Mouse (Mus musculus) limb, embryonic 14.5 days (tissue): Measurements from ENCODE around the gene Spata2l. TPM values are rescaled to one million over a fixed set of nuclear protein-coding genes. Genes with fewer than 3 reads are reported as not detected.

ENCODE experiments used
- ATAC-seq: fragments of 200-750 bp; cut with Nextera tagmentation; 2 replicates; pipeline ENCODE4 v1.8.0; 2017; ENCODE audit warnings: low read depth, moderate number of reproducible peaks, moderate TSS enrichment; ENCODE audit not compliant: low FRiP score
- DNase-seq: peaks from one replicate; pipeline ENCODE4 v3.0.0-alpha.2; 2015; ENCODE audit warnings: low spot score
- H3K27ac ChIP-seq: fragments of 300-500 bp; sonication (generic); replicated peaks from 2 replicates; pipeline ENCODE4 v1.5.1; 2014; ENCODE audit warnings: low read depth, mild to moderate bottlenecking, low read length, moderate library complexity, mixed read lengths
- H3K27me3 ChIP-seq: fragments of 300-500 bp; sonication (generic); 2 replicates; pipeline ENCODE4 v1.6.1; 2014; ENCODE audit warnings: low read length, mixed read lengths; ENCODE audit not compliant: control insufficient read depth, insufficient read depth
- H3K36me3 ChIP-seq: fragments of 300-500 bp; sonication (generic); 2 replicates; pipeline ENCODE4 v1.6.1; 2014; ENCODE audit warnings: mild to moderate bottlenecking, low read length, moderate library complexity, mixed read lengths; ENCODE audit not compliant: control insufficient read depth, insufficient read depth
- H3K4me1 ChIP-seq: fragments of 300-500 bp; sonication (generic); 2 replicates; pipeline ENCODE4 v1.6.1; 2014; ENCODE audit warnings: antibody characterized with exemption, low read length, mixed read lengths; ENCODE audit not compliant: control insufficient read depth, insufficient read depth
- H3K4me2 ChIP-seq: fragments of 300-500 bp; sonication (generic); replicated peaks from 2 replicates; pipeline ENCODE4 v1.6.1; 2014; ENCODE audit warnings: low read depth, mild to moderate bottlenecking, low read length, moderate library complexity; ENCODE audit not compliant: severe bottlenecking
- H3K4me3 ChIP-seq: fragments of 300-500 bp; sonication (generic); replicated peaks from 2 replicates; pipeline ENCODE4 v1.5.1; 2014; ENCODE audit warnings: low read length
- H3K9ac ChIP-seq: fragments of 300-500 bp; sonication (generic); 2 replicates; pipeline ENCODE4 v1.6.1; 2014; ENCODE audit warnings: mild to moderate bottlenecking, low read depth, low read length, moderate library complexity; ENCODE audit not compliant: severe bottlenecking
- H3K9me3 ChIP-seq: fragments of 300-500 bp; sonication (generic); 2 replicates; pipeline ENCODE4 v1.6.1; 2016; ENCODE audit warnings: low read length; ENCODE audit not compliant: control insufficient read depth
- POLR2A ChIP-seq: fragments of 200-500 bp; IDR thresholded peaks from 2 replicates; pipeline ENCODE4 v1.8.0; 2012; ENCODE audit warnings: inconsistent platforms, mild to moderate bottlenecking, moderate library complexity, borderline replicate concordance; ENCODE audit not compliant: insufficient read depth, insufficient read length; ENCODE audit errors: extremely low read depth
- WGBS: fragments of 180-500 bp; shearing (Covaris S2); extraction: QIAGEN DNeasy Blood & Tissue Kit; methylation state at CpG from one replicate; pipeline ENCODE4 v1.1.7; 2014; 5-methylcytosine and 5-hydroxymethylcytosine counted together
- polyA plus RNA-seq, 2 experiments: library from polyadenylated mRNA; depleted of rRNA in 1 of 2; stranded (reverse) in 1 of 2; unstranded in 1 of 2; fragments of >200 nt; fragmentation: Nextera tagmentation in 1 of 2; extraction: Ambion mirVana in 1 of 2; gene quantifications; 2 replicates each; pipeline versions ENCODE4 v1.2.1 to v1.2.3; 2012 to 2014

Spata2l gene
- polyA plus RNA-seq, 2 experiments: 3.0 to 4.6 TPM

GRCm38 (mm10) chr8:123279828-123280227 lies 43.8 kb upstream of the Spata2l start:
- H3K36me3 ChIP-seq: peaks cover 15% of the 10 kb centered on the region; the same call in 1 of the 2 replicates
- no peak for TF ChIP-seq POLR2A
- no peak for DNase-seq
- H3K9me3 ChIP-seq: no peaks in the 10 kb centered on the region
- H3K27me3 ChIP-seq: no peaks in the 10 kb centered on the region
- no peak overlapping the region for H3K9ac ChIP-seq
- H3K4me3 ChIP-seq: no peak overlapping the region
- no peak overlapping the region for H3K4me2 ChIP-seq
- 88% methylated on average over 4 of the region's 4 CpGs for WGBS
- no peaks in the 10 kb centered on the region for H3K4me1 ChIP-seq
- no peak overlapping the region for H3K27ac ChIP-seq
- no peak for ATAC-seq

DNA sequence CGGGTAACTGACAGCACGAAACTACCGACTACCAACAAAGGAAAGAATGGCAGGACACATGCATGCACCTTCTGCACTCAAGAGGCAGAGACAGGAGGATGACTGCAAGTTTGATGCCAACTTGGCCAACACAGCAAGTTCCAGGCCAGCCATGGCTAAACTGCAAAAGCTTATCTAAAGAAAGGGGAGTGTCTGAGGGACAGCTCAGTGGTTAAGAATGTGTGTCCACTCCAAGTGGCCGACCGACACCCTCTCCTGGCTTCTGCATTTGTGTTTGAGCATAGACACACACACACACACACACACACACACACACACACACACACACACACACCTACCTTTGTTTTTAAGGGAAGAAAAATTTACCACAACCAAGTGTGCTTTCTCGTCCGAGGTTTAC lies 42.4 kb upstream of the Spata2l start:
- Histone ChIP-seq H3K27ac (no peak overlapping the region), H3K9me3 (no peaks in the 10 kb centered on the region), H3K4me3 (no peak overlapping the region), H3K9ac (no peak overlapping the region), H3K4me1 (no peaks in the 10 kb centered on the region), H3K36me3 (peaks cover 15% of the 10 kb centered on the region; the same call in 1 of the 2 replicates), H3K4me2 (no peak overlapping the region), H3K27me3 (no peaks in the 10 kb centered on the region)
- no peak for TF ChIP-seq POLR2A
- ATAC-seq: no peak
- no peak for DNase-seq
- 71% methylated on average over 7 of the region's 7 CpGs for WGBS

DNA sequence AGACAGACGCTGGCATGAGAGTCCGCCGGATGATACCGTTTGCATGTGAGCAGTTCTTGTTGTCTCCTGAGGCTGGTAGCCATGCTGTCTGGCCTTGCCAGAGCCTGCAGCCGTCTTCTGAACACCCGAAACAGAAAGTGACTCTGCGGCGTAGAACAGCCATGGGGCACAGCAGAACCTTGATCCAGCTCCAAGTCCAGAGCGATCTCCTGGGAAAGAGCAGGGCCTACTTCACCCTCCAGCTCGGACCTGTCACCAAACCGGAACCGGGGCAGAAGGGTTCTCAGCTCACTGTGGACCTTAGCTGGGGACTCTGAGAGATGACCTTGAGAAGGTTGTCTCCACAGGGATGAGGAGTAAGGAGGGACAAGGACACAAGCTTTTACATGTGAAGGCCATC lies 39.1 kb upstream of the Spata2l start:
- no peaks in the 10 kb centered on the region for H3K9me3 ChIP-seq
- no peak overlapping the region for H3K4me2 ChIP-seq
- no peak overlapping the region for H3K4me3 ChIP-seq
- H3K36me3 ChIP-seq: peaks cover 14% of the 10 kb centered on the region
- no peak for TF ChIP-seq POLR2A
- no peaks in the 10 kb centered on the region for H3K27me3 ChIP-seq
- no peak overlapping the region for H3K27ac ChIP-seq
- no peak for DNase-seq
- 94% methylated on average over 12 of the region's 12 CpGs for WGBS
- no peak overlapping the region for H3K9ac ChIP-seq
- H3K4me1 ChIP-seq: no peaks in the 10 kb centered on the region
- ATAC-seq: no peak

- H3K4me3 ChIP-seq: no peak overlapping the region
- no peak for ATAC-seq
- no peaks in the 10 kb centered on the region for H3K9me3 ChIP-seq
- H3K9ac ChIP-seq: no peak overlapping the region
- no peak overlapping the region for H3K4me2 ChIP-seq
- no peaks in the 10 kb centered on the region for H3K27me3 ChIP-seq
- no peak for DNase-seq
- H3K4me1 ChIP-seq: no peaks in the 10 kb centered on the region
- no peak for TF ChIP-seq POLR2A
- peaks cover 21% of the 10 kb centered on the region for H3K36me3 ChIP-seq
- WGBS: 87% methylated on average over 5 of the region's 5 CpGs
- H3K27ac ChIP-seq: no peak overlapping the region
Measured at GRCm38 (mm10) chr8:123274447-123274846, 38.4 kb upstream of the Spata2l start.

GRCm38 (mm10) chr8:123271901-123272300 lies 35.9 kb upstream of the Spata2l start:
- H3K4me2 ChIP-seq: no peak overlapping the region
- H3K4me1 ChIP-seq: no peaks in the 10 kb centered on the region
- no peaks in the 10 kb centered on the region for H3K27me3 ChIP-seq
- H3K27ac ChIP-seq: no peak overlapping the region
- TF ChIP-seq POLR2A: no peak
- no peak for ATAC-seq
- H3K36me3 ChIP-seq: peaks cover 41% of the 10 kb centered on the region
- H3K4me3 ChIP-seq: no peak overlapping the region
- 92% methylated on average over 4 of the region's 4 CpGs for WGBS
- no peak for DNase-seq
- H3K9ac ChIP-seq: no peak overlapping the region
- H3K9me3 ChIP-seq: no peaks in the 10 kb centered on the region

DNA sequence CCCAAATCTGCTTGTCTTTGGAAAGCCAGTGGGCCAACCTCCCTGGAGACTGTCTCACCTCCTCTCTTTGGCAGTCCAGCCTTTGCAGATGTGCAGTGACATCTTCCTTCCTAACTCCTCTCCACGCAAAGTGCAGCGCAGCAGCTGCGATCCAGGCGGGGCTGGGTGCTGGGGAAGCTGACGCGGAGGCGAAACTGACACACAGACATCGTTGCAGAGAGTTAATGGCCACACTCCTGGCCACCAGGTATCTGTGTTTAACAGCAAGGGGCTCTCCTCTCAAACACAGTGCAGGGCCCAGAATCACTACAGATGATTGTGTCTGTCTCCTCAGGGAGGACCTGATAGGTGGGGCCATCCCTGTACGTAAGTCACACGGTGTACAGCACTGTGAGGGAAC lies 35.1 kb upstream of the Spata2l start:
- DNase-seq: no peak

More for the DNA sequence above, 35.1 kb upstream of the Spata2l start:
- Histone ChIP-seq H3K4me1 (no peaks in the 10 kb centered on the region), H3K27me3 (no peaks in the 10 kb centered on the region), H3K4me2 (no peak overlapping the region), H3K9ac (no peak overlapping the region), H3K36me3 (peaks cover 44% of the 10 kb centered on the region), H3K27ac (no peak overlapping the region), H3K4me3 (no peak overlapping the region), H3K9me3 (no peaks in the 10 kb centered on the region)
- 85% methylated on average over 10 of the region's 10 CpGs for WGBS
- no peak for TF ChIP-seq POLR2A
- ATAC-seq: no peak
